Mouse (Mus musculus): ENCODE results near the gene Zyx. TPM values are rescaled to one million over a fixed set of nuclear protein-coding genes. Genes with fewer than 3 reads are reported as not detected.

Zyx gene
- total RNA-seq, 2 experiments from 2014 or later = 21.9 to 26.6 TPM

DNA sequence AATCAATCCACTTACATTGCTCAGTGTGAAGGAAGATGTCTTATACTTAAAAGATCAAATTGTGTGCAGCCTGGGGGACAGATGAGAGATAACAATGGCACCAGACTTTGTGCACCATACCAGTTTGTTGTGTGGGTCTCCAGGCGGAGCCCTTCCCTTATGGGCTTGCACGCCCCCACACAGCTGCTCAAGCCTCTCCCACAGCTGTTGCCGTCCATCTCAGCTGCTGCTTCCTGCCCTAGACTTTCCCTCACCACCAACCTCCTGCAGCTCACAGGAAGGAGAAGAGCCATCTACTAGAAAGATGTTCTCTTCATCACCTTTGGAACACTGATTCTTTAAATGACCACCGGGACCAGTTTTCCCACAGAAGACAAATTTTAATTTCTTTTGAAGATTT lies 36.2 kb downstream of the Zyx start:
- intact Hi-C loops (cut with DNase I) = no loop called here

GRCm38 (mm10) chr6:42391796-42392330 lies 42.4 kb downstream of the Zyx start:
- intact Hi-C loops (cut with DNase I) = no loop called here
- DNase-seq = no peak

More for the DNA sequence above, 36.2 kb downstream of the Zyx start:
- no peak for DNase-seq

DNA sequence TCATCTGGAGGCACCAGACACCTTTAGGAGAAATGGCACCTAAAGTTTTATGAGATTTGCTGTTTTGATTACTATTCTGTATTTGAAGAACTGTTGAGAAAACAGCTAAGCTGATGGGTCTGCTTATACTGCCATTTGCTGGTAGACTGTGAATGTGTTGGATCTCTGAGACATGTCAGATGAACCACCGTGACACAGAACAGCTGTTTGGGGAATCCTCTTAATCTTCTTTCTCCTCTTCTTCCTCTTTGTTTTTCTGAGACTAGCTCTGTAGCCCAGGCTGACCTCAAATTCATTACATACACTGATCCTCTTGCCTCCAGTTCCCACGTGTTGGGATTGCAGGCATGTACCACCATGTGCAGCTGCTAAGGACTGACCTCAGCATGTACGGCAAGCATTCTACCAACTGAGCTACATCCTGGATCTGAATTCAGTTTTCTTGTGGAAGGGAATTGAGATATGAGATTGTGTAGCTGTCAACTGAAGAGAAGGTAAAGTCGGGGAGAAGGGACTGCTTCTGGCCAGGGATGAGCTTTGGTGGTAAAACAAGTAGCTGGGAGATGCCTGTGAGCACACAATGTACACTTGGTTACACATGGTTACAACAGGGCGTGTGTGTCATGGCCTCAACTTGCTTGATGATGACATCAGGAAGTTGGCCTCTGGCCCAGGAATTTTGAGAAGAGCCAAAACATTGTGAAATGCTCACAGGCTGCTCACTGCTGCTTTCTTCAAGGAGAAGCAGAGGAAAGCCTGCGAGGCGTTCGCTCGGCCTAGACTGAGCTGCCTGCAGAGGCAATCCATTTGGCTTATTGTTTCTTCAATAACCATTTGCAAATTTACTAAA lies 46.8 kb downstream of the Zyx start:
- intact Hi-C loops (cut with DNase I) = no loop called here

GRCm38 (mm10) chr6:42397041-42397657 lies 47.7 kb downstream of the Zyx start:
- intact Hi-C loops (cut with DNase I) = no loop called here
- no peak for DNase-seq

More for the DNA sequence above, 46.8 kb downstream of the Zyx start:
- DNase-seq = peak; percentile 79 to 87

DNA sequence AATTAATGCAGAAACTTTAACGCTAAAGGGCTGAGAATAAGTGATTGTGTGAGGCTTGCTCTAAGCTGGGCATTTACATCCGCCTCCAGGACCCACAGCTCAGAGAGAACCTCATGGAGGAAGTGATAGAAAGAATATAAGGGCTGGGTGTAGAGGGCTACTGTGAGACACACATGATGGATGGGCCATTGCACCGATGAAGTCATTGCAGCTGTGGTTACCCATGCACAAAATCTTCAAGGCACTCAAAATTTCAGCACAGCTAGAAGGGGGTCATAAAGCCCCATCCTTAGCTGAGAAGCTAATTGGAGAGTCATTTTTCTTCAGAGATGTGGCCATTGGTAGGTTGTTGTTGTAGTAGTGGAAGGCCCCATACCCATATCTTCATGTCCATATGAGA lies 48.9 kb downstream of the Zyx start:
- intact Hi-C loops (cut with DNase I) = no loop called here
- no peak for DNase-seq

- intact Hi-C loops (cut with DNase I) = no loop called here
These were observed 49.6 kb downstream of the Zyx start for GRCm38 (mm10) chr6:42398998-42399397.

GRCm38 (mm10) chr6:42399938-42400337 lies 50.5 kb downstream of the Zyx start, which contains the start of gene Tas2r143:
Tas2r143 (plus strand) TSS chr6:42400238.
- intact Hi-C loops (cut with DNase I) = no loop called here
- DNase-seq = no peak

More at GRCm38 (mm10) chr6:42398998-42399397, 49.6 kb downstream of the Zyx start:
- DNase-seq = no peak

DNA sequence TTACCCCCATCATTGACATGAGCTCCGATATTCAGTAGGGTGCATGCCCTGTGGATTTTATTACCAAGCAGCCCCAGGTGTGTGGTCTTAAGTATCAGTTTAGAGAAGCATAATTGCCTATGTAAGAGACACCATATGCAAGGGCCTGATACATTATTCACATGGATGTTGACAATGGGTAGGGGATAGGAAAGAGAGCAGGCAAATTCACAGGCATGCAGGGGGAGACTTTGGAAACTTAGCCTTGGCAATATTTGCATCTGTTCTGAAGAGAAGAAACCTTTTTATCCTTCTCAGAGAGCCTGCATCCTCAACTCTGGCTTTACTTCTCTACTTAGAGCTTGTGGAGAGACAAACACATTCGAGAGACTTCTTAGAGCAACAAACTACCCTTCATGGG lies 55.7 kb downstream of the Zyx start, which contains the start of gene Tas2r135:
Gene Tas2r135 (plus strand): TSS at position 301 of the 400 bp plus-strand sequence.
- intact Hi-C loops (cut with DNase I) = no loop called here
- DNase-seq = no peak

Other genes starting within 250 kb of the Zyx start
- not detected for gene Tas2r139, start 208.7 kb upstream of the Zyx start, total RNA-seq (2021)
- gene Tas2r144, start 134.3 kb upstream of the Zyx start, total RNA-seq (2021) = not detected
- 10 to 100 TPM; 23.8 to 44.0 TPM for gene Gstk1, start 103.7 kb upstream of the Zyx start, total RNA-seq (2021)
- gene Tmem139, start 87.7 kb upstream of the Zyx start, total RNA-seq (2021) = under 1 TPM in 1 of 2 experiments, not detected in 1; 0.30 TPM
- gene Casp2, start 84.6 kb upstream of the Zyx start, total RNA-seq (2021) = 1 to 10 TPM; 5.3 to 5.5 TPM
- gene Clcn1, start 62.9 kb upstream of the Zyx start, total RNA-seq (2021) = 100 to 1,000 TPM; 134 to 146 TPM
- under 1 TPM; 0.25 to 0.26 TPM for gene Fam131b, start 25.0 kb upstream of the Zyx start, total RNA-seq (2021)
- under 1 TPM in 1 of 2 experiments, not detected in 1; 0.10 TPM for gene Epha1, start 23.6 kb downstream of the Zyx start, total RNA-seq (2021)
- not detected for gene Tas2r143, start 50.6 kb downstream of the Zyx start, total RNA-seq (2021)
- gene Tas2r135, start 55.8 kb downstream of the Zyx start, total RNA-seq (2021) = under 1 TPM in 1 of 2 experiments, not detected in 1; 0.23 TPM
- gene Tas2r126, start 84.9 kb downstream of the Zyx start, total RNA-seq (2021) = not detected
- not detected for gene Olfr458, start 115.6 kb downstream of the Zyx start, total RNA-seq (2021)
- not detected for gene Olfr457, start 126.7 kb downstream of the Zyx start, total RNA-seq (2021)
- gene Olfr456, start 137.6 kb downstream of the Zyx start, total RNA-seq (2021) = not detected
- gene Olfr455, start 198.0 kb downstream of the Zyx start, total RNA-seq (2021) = not detected
- gene Tcaf3, start 248.1 kb downstream of the Zyx start, total RNA-seq (2021) = not detected